Mouse (Mus musculus) kidney, postnatal 10 days (tissue): ENCODE results near the gene Ptpra.

Experiments
- DNase-seq: peaks from one replicate; pipeline ENCODE4 v3.0.0; 2021; ENCODE audit warnings: mixed read lengths

Gene Ptpra

DNA sequence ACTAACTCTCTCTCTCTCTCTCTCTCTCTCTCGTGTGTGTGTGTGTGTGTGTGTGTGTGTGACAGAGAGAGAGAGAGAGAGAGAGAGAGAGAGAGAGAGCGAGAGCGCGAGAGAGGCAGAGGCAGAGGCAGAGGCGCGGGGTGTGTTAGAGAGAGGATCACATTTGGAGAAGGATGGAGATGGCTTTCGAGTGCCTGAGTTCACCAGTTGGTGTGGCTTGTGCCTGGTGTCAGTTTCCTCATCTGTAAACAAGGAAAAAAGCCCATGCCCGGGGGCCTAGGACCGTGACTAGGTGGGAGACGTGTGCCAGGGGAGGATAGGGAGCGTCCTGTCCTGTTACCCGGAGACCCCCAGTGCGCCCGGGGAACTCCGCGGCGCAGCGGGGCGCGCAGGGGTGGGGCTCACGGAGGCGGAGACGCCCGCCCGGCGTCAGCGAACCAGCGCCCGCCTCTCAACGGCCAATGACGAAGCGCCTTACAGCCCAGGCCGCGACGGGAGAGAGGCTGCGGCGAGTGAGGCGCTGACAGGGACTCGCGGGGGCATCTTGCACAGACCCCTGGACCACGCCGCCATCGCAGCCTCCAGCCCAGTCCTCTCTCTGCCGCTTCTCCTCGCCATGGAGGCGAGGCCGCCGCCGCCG is at the start of gene Ptpra:
Gene Ptpra (plus strand): TSS at position 485 of the 640 bp plus-strand sequence.
- peak; percentile 94 for DNase-seq

DNA sequence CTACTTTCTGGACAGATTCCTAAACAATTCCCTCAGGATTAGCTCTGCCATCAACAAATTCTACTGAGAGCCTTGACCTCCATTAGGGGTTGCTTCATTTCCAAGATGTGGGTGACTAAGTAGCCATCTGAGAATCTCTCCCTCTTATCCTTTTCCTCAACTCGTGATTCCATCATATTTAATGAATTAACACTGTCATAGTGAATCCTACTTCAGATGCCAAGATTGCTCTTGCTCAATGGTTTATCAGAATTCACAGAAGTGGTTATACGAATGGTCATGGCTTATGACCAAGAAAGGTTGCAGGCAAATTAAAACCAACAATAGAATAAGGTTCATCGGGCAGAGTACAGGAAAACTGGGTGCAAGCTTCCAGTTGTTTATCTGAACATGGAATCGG is 48.2 kb upstream of the Ptpra start:
- DNase-seq, result no peak

DNA sequence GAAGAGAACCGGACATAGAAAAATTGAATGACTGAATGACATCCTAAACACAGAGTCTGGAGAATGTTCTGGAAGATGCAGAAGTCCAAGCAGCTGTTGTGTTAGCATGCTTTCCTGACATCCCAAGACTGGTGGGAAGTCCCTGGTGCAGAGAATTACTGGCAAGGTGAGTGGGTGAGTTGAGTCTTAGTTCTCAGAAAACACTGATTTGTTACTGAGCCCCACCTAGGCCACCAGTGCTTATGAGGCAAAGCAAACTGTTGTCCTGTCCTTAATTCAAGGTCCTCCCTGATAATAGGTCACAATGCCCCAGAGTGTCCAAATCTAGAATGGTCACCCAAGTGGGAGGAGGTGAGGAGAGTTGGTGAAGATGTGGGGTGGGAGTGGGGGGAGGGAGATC is 45.1 kb upstream of the Ptpra start, which contains the start of the genes Gm28372 and 1700020A23Rik:
Gene Gm28372 (plus strand): TSS at position 301 of the 400 bp plus-strand sequence.
Gene 1700020A23Rik (plus strand): TSS at position 321 of the 400 bp plus-strand sequence.
- DNase-seq, result no peak

DNA sequence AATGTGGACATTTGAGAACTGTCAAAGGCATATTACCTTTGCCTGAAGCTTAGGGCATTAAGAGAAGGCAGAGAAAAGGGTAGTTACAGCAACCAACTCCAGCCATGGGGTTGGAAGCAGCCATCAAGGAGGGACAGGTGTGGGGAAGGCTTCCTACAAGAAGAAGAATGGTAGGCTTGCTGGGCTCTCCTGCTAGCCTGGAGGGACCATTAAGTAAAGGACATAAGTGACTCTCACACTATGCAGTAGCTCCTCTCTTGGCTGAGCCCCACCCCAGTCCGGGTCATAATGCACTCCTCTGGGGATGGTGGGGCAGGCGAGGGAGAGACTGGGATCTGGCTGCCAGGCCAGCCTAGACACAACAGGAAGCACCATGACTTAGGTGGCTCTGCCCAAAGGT is 43.9 kb upstream of the Ptpra start, which contains the start of gene Tmem239:
Gene Tmem239 (plus strand): TSS at position 301 of the 400 bp plus-strand sequence.
- DNase-seq, result no peak

DNA sequence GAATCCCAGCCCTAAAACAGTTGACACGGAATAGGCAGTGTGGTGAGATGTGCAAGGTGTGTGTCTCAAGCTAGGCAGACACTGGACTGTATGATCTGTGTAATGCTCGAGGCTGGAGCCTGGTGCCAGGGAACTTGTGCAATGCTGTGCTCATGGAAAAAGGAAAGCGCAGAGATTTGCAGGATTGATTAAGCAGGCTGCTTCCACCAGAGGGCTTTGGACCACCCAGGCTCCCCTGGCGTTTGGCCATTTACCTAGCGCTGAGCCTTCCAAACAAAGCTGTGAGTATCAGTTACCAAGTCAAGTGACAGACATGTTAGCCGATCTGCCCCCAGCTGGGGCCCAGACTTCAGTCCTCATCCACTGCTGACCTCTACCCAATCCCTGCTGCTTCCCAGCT is 41.9 kb upstream of the Ptpra start:
- DNase-seq, result no peak

DNA sequence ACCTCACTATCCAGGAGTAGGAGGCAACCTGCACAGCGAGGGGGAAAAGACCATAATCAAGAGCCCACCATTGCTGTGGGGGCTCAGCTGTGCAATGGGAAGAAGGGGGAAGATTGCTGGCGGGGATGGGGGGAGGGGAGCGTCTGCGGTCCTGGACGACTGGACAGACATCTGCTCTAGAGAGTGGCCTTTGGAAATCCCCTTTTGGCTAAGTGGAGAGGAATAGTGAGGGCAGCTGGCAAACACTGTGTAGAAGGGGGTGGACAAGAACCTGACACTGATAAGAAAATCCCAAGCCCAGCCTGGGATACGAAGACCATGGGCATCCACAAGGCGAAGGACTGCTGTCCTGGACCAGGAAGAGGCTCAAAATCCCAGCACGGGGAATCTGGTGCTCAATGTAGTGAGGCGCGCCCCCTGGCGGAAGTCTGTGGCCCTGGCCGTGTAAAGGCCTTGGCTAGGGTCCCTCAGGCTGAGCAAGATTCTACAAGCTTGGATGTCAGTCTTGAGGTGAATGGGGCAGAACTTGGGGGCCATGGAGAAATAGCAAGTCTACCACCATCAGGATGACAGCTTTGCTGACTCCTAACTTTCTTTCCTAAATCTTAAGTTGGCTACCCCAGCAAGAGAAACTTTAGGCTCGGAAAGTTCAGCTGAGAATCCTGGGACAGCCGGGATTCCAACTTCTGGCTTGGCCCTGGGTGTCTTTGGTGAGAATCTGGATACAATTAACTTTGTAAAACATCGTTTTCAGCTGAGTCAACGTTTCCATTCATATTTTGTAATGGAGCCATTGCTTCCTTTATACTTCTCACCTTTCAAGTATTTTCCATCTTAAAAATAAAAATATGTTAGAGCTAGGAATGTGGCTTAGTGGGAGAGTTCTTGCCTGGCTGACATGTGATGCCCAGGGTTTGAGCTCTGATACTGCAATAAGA is 38.3 kb upstream of the Ptpra start:
- peak; percentile 93 for DNase-seq

DNA sequence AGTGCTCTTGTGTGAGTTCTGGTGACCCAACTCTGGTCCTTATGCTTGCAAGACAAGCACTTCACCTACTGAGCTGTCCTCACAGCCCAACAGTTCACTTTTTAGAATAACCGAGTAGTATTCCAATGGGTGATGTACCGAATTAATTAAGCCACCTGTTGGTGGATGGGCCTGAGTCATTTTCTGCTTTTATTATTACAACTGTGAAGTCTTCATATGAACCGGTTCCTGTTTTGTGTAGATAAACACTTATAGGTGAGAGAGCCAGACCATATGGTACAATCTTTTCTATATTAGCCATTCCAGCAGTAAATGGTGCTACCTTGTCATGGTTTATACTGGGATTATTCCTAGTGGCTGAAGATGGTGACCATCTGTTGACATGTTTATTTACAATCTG is 37.3 kb upstream of the Ptpra start:
- no peak for DNase-seq

DNA sequence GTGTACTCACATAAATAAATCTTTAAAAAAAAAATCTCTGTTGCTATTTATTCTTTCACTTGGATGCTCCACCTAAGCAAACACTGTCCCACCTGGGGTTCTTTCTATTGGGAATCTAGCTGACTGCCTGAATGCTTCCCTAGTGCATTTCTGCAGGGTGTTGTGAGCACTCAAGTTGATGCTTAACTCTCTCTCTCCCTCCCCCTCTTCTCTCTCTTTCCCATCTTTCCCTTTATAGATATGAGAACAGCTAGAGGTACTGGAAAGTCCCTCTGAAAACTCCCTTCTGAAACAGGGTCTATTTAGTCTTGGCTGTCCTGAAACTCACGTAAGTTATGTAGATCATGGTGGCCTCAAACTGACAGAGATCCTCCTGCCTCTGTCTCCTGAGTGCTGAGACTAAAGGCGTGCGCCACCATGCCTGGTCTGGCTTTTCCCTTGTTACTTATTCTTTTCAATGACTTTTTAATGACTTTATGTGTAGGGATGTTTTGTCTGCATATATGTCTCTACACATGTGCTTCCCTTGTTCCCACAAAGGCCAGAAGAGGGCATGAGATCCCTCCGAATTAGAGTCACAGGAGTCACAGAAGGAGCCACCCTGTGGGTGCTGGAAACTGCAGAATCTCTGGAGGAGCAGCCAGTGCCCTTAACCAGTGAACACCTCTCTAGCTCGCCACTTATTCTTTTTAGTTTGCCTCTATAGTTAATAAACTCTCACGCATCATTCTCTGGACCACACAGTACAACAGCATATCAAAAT is 35.8 kb upstream of the Ptpra start:
- no peak for DNase-seq

DNA sequence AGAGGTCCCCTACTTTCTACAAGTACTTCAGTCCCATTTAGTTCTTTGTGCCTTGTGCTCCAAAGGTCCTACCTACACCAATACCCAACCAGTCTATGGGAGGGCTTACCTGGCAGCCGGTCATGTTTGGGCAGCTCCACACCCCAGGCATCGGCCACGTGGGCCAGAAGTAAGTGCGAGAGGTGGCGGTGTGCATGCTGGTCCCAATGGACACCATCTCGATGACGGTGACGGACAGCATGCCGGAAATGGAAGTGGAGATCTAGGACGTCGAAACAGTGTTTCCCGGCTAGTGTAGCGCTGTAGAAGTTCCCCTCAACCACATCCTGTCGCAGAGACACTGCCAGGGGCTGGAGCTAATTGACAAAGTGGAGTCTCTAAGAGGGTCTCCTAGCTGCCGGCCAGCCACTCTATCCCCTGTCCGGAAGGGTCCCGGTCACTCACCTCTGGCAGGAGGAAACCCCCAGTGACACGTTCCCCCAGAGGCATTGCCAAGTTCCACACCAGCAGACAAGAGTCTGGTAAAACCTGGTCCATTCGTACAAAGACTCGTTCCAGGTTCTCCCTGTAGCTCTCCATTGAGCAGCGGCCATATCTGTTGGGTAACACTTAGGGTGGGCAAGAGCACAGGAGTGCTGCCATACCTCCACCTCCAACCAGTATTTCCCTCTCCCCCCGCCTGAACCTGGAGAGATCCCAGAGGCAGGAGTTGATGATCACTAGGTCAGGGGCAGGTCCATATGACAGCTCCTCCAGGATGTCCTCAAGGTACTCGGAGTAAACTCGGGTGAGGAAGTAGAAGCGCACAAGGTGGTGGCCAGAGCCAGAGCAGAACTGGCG is 28.1 kb upstream of the Ptpra start:
- no peak for DNase-seq

DNA sequence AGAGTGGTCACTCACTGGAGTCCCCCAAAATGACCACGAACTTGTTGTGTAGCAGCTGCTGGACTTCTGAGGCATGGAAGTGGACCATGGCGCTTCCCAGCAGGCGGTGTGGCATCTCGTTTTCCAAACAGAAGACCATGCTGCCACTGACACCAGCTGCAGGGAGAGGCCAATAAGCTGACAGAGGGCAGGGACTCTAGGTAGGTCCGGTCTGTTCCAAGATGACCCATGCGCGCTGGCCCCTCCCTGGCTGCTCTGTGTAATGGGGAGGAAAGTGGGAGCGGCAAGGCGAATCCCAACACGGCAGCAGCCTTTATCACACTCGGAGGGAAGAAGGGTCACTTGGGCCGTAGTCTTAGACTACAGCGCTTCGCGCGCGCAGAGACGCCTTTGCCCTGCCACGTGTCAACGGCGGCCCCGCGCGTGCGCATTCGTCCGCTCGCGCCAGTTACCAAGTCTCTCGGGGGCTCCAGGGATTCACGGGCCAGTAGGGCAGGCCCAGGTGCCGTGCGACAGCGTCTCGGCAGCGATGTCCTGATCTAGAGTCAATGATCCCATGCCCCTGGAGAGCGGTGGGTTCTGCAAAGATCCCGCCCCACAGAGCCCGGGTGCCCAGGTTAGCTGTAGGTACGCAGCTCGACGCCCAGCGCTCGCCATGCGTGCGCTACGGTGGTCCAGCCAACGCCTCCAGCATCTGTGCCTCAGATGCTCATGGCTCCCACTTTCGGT is 26.5 kb upstream of the Ptpra start:
- DNase-seq, result peak; percentile 88

DNA sequence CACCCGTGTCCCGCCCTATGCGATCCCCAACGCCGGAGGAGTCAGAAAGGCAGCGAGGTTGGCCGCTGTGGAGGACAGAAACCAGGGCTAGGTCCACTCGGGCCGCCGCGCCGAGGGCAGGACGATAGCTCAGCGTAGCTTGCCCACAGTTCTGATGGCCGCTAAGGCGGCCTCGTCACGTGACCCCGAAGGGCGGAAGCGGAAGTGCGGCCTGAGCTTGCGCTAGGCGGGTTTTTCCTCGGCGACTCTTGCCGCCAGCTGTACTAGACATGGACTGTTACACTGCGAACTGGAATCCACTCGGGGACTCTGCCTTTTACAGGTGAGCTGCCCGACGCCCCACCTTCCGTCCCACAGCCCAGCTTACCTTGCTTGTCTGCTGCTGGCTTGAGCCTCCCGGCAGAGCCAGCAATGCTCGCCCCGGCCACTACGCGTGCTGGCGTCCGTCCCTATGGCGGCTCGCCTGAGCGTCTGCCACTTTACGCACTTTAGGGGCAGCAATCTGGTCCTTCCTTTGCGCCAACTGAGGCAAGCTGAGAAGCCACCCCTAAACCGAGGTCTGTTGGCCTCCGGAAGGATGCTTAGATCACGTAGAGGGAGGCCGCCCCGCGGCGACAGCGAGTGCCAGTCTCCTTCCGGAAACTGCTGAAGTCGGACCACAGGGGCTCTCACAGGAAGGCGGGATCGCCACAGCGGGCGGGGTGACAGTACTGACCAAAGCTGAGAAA is 25.8 kb upstream of the Ptpra start, which contains the start of the genes Vps16 and Pced1a:
Gene Vps16 (plus strand): TSS at position 214 of the 728 bp plus-strand sequence.
Gene Pced1a (minus strand): TSS at position 576 of the 728 bp plus-strand sequence.
- peak; percentile 96 for DNase-seq

DNA sequence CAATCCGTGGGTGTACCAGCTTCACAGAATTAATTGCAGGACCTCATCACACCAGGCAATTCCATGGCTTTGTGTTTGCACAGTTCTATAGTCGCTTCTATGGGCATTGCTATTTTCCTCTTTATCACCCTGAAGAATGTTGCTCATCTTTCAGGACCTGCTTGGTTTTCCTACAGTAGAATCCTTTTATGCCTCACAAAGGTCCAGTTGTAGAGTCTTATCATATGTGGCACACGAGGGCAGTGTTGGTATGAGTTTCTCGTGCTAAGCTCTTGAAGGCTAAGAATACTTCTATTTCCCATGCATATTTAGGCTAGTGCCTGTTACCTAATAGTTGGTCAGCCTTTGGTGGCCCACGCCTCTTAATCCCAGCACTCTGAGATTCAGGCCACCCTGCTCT is 25.0 kb upstream of the Ptpra start:
- DNase-seq, result no peak

DNA sequence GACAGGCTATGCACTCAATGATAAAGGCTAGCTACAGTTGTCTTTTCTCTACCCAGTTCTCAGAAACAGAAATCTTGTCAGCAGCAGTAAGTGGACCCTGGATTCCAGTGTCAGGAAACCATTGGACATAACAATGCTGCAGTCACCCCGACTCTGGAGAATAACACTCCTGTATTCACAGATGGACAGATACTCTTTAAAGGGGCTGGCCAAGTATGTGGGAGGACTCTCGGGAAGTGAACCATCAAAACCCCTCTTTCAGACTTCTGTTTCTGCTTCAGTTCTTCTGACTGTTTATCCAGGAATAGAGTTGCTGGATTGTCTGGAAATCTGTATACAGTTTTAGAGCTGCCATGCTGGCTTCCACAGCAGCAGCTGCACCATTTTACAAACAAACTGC is 20.2 kb upstream of the Ptpra start:
- DNase-seq, result no peak

DNA sequence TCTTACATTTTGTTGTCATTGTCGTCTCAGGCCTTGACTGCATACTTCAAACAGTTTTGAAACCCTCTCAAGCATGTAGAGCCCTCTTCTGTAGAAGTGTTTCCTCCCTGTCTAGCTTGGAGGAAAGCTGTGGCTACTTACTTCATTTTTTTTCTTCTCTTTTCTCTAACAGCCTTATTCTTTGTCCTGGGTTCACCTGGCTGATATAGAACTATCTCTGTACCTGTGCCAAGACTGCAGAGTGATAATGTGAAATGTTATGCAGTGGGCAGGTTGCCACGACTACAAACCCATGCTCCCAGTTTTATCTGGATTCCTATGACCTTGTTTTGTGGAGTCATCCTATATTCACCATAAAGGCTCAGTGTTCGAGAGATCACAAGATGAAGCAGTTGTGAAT is 19.6 kb upstream of the Ptpra start:
- no peak for DNase-seq

DNA sequence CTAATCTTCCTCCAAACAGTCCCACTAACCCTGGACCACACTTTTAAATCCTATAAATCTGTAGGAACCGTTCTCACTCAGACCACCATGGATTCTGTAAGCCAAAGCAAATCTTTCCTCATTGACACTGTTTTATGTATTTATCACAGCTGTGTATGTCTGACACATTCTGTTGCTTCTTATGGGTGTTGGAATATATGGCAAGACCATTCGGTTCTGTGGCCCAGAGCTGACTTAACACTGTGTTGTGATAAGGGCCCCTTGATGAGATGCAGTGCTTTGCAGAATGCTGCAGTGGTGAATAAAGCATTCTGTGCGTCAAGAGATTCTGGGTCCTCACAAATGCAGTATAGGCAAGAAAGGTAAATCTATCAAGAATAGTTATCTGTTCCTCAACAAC is 17.9 kb upstream of the Ptpra start:
- no peak for DNase-seq

DNA sequence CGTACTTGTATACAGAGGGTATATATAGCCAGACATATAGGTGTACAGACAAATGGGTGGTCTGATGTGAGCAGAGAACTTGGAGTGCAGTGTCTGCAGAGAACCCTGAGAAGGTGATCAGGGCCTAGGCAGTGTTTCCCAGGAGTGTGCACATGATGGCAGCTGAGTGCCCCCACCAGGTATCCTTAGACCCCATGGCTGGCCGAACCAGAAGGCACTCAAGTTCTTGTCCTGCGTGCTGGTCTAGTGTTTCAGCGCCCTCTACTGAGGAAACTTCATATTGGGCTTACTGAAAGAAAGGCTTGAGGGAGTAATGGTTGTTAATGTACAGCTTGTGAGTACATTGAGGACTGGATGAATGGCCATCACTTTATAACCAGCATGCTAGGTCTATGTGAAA is 16.9 kb upstream of the Ptpra start:
- peak; percentile 61 for DNase-seq

DNA sequence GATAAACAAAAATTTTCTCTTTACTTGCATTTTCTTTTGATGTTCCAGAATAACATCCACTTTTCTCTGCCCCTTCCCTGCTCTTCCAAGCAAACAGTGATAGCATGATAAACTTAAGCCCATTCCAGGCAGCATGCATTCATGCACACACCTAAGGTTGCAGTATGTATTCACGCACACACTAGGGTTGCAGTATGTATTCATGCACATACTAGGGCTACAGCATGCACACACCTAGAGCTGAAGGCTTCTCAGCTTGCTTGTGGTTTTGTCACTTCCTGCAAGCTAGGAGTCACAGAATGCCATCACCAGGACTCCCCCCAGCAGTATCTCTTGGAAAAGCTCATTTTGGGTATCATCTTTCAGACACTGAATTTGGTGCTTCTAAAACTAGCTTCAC is 13.3 kb upstream of the Ptpra start:
- DNase-seq, result no peak

DNA sequence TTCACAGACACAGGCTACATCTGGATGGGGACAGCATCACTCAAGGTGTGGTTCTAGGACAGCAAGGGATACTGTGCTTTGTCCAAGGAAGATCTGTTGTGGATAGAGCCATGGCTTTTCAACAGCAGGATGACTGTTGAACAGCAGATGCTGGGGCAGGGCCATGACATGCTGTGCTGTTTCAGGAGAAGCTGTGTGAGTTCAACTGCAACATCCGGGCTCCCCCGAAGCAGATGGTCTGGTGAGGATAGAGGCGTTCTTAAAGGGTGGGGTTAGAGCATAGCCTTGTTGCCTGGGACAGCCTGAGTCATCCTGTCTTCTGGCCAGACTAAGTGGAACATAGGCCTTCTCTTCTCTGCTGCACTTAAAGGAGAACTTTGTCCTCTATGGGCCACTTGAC is 11.2 kb upstream of the Ptpra start:
- DNase-seq, result no peak

DNA sequence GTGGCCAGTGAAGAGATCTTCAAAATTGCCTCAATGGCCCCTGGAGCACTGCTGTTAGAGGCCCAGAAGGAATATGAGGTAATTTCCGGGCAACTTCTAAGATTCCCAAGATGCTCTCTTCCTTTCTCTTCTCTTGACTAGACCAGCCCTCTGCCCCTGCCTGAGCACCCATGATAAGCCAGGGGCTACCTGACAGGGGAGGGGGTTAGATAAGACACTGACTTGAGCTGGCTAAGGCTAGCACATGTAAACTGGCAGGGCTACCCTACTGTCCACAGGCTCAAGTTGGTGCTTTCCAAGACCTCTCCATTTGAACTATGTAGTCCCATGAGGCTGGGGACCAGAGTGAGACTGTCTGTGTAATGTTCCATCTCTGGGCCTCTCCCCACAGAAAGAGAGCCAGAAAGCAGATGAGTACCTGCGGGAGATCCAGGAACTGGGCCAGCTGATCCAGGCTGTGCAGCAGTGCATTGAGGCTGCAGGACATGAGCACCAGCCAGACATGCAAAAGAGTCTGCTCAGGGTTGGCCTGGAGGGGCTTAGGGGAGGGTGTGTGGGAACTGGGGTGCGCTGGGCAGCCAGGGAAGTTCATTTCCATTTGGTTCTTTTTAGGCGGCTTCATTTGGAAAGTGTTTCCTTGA is 10.1 kb upstream of the Ptpra start:
- DNase-seq, result no peak

DNA sequence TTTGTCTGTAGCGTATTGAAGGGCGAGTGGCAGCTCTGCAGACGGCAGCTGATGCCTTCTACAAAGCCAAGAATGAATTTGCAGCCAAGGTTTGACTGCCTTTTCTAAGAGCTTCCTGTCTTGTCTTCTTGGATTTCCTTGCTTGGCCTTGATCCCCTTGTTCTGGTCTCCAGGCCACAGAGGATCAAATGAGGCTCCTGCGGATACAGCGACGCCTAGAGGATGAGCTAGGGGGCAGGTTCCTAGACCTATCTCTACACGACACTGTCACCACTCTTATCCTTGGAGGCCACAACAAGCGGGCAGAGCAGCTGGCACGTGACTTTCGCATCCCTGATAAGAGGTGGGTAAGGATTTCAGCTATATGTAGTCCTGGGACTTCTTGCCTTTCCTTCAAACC is 7.9 kb upstream of the Ptpra start:
- DNase-seq, result no peak
